Mouse (Mus musculus) lung, postnatal 0 days (tissue): ENCODE results near the gene Gm21983. TPM values are rescaled to one million over a fixed set of nuclear protein-coding genes. Genes with fewer than 3 reads are reported as not detected.

Experiments used
- ATAC-seq: fragments of 200-750 bp; cut with Nextera tagmentation; 2 replicates; pipeline ENCODE4 v1.8.0; 2017; ENCODE audit warnings: moderate library complexity
- DNase-seq: peaks from one replicate; pipeline ENCODE4 v3.0.0-alpha.2; 2016; ENCODE audit warnings: low spot score
- H3K27ac ChIP-seq: fragments of 300-500 bp; sonication (generic); 2 replicates; pipeline ENCODE4 v1.5.1; 2014; ENCODE audit warnings: antibody characterized with exemption, mild to moderate bottlenecking, low read length, mixed read lengths
- H3K27me3 ChIP-seq: fragments of 300-500 bp; sonication (generic); replicated peaks from 2 replicates; pipeline ENCODE4 v1.6.1; 2014; ENCODE audit warnings: low read length, mixed read lengths; ENCODE audit not compliant: insufficient read depth
- H3K36me3 ChIP-seq: fragments of 300-500 bp; sonication (generic); 2 replicates; pipeline ENCODE4 v1.6.1; 2014; ENCODE audit warnings: low read length, mixed read lengths; ENCODE audit not compliant: insufficient read depth
- H3K4me1 ChIP-seq: fragments of 300-500 bp; sonication (generic); 2 replicates; pipeline ENCODE4 v1.6.1; 2014; ENCODE audit warnings: antibody characterized with exemption, low read depth, low read length, mixed read lengths; ENCODE audit not compliant: insufficient read depth
- H3K4me2 ChIP-seq: fragments of 300-500 bp; sonication (generic); replicated peaks from 2 replicates; pipeline ENCODE4 v1.6.1; 2014; ENCODE audit warnings: low read depth, mild to moderate bottlenecking, low read length, moderate library complexity, mixed read lengths
- H3K4me3 ChIP-seq: fragments of 300-500 bp; sonication (generic); 2 replicates; pipeline ENCODE4 v1.5.1; 2014; ENCODE audit warnings: low read depth, low read length
- H3K9ac ChIP-seq: fragments of 300-500 bp; sonication (generic); replicated peaks from 2 replicates; pipeline ENCODE4 v1.6.1; 2014; ENCODE audit warnings: low read depth, mild to moderate bottlenecking
- H3K9me3 ChIP-seq: fragments of 300-500 bp; sonication (generic); 2 replicates; pipeline ENCODE4 v1.6.1; 2016; ENCODE audit warnings: low read length, mixed read lengths
- CTCF ChIP-seq: IDR thresholded peaks from 2 replicates; pipeline ENCODE4 v1.5.1; 2016; ENCODE audit warnings: antibody characterized with exemption, mild to moderate bottlenecking
- EP300 ChIP-seq: IDR thresholded peaks from 2 replicates; pipeline ENCODE4 v1.6.1; 2016; ENCODE audit warnings: antibody characterized with exemption, mild to moderate bottlenecking, control low read depth
- WGBS: fragments of 180-500 bp; shearing (Covaris S2); extraction: QIAGEN DNeasy Blood & Tissue Kit; methylation state at CpG from one replicate; pipeline ENCODE4 v1.1.7; 2014; 5-methylcytosine and 5-hydroxymethylcytosine counted together
- polyA plus RNA-seq: library from polyadenylated mRNA; unstranded; fragments of >200 nt; fragmentation: Nextera tagmentation; extraction: Ambion mirVana; gene quantifications from 2 replicates; pipeline ENCODE4 v1.2.1, GENCODE M21; 2015

The Gm21983 gene
- polyA plus RNA-seq, 1 experiment from 2014 or later = not detected

- Histone ChIP-seq H3K27ac (no peak overlapping the region), H3K4me1 (peaks cover 30% of the 10 kb centered on the region), H3K4me2 (peak overlapping the region; percentile 20), H3K9ac (0 out of 2 replicates have a peak overlapping the region, but pooled peaks have one; percentile 5), H3K9me3 (no peaks in the 10 kb centered on the region), H3K36me3 (no peaks in the 10 kb centered on the region), H3K4me3 (no peak overlapping the region), H3K27me3 (no peaks in the 10 kb centered on the region)
- TF ChIP-seq EP300 (no peak), CTCF (no peak)
- DNase-seq (no peak), ATAC-seq (no peak)
- 63% methylated on average over 11 of the region's 11 CpGs for WGBS
Measured at GRCm38 (mm10) chr7:27224877-27225575, 44.1 kb upstream of the Gm21983 start.

GRCm38 (mm10) chr7:27222538-27222937 is 41.7 kb upstream of the Gm21983 start:
- Histone ChIP-seq H3K4me3 (no peak overlapping the region), H3K27ac (no peak overlapping the region), H3K9ac (no peak overlapping the region), H3K9me3 (no peaks in the 10 kb centered on the region), H3K36me3 (peaks cover 6% of the 10 kb centered on the region), H3K4me2 (no peak overlapping the region), H3K27me3 (no peaks in the 10 kb centered on the region), H3K4me1 (peaks cover 27% of the 10 kb centered on the region)
- TF ChIP-seq EP300 = no peak
- no peak for TF ChIP-seq CTCF
- WGBS = 78% methylated on average over 1 of the region's 1 CpGs
- DNase-seq (no peak), ATAC-seq (no peak)

GRCm38 (mm10) chr7:27221939-27222338 is 41.1 kb upstream of the Gm21983 start:
- WGBS = 68% methylated on average over 6 of the region's 6 CpGs
- TF ChIP-seq EP300 (no peak), CTCF (no peak)
- Histone ChIP-seq H3K4me1 (peaks cover 21% of the 10 kb centered on the region), H3K36me3 (peaks cover 9% of the 10 kb centered on the region), H3K4me2 (no peak overlapping the region), H3K9ac (no peak overlapping the region), H3K4me3 (no peak overlapping the region), H3K27ac (no peak overlapping the region), H3K27me3 (no peaks in the 10 kb centered on the region), H3K9me3 (no peaks in the 10 kb centered on the region)
- no peak for ATAC-seq
- DNase-seq = no peak

GRCm38 (mm10) chr7:27219937-27220336 is 39.1 kb upstream of the Gm21983 start:
- Histone ChIP-seq H3K9ac (no peak overlapping the region), H3K27ac (no peak overlapping the region), H3K4me2 (no peak overlapping the region), H3K9me3 (no peaks in the 10 kb centered on the region), H3K27me3 (no peaks in the 10 kb centered on the region), H3K36me3 (peaks cover 23% of the 10 kb centered on the region), H3K4me1 (peaks cover 5% of the 10 kb centered on the region; the same call in 1 of the 2 replicates), H3K4me3 (no peak overlapping the region)
- WGBS = 84% methylated on average over 11 of the region's 11 CpGs
- TF ChIP-seq EP300 (no peak), CTCF (no peak)
- no peak for ATAC-seq
- DNase-seq = no peak

GRCm38 (mm10) chr7:27218586-27218985 is 37.7 kb upstream of the Gm21983 start:
- Histone ChIP-seq H3K4me3 (no peak overlapping the region), H3K9ac (no peak overlapping the region), H3K4me1 (no peaks in the 10 kb centered on the region; the same call in 1 of the 2 replicates), H3K9me3 (no peaks in the 10 kb centered on the region), H3K27me3 (no peaks in the 10 kb centered on the region), H3K36me3 (peaks cover 29% of the 10 kb centered on the region), H3K27ac (no peak overlapping the region), H3K4me2 (no peak overlapping the region)
- DNase-seq (no peak), ATAC-seq (no peak)
- TF ChIP-seq EP300 = no peak
- TF ChIP-seq CTCF = no peak
- WGBS = 83% methylated on average over 7 of the region's 7 CpGs

GRCm38 (mm10) chr7:27212626-27213025 is 31.7 kb upstream of the Gm21983 start:
- no peak overlapping the region for H3K27ac ChIP-seq
- peaks cover 55% of the 10 kb centered on the region; the same call in 1 of the 2 replicates for H3K36me3 ChIP-seq
- 76% methylated on average over 2 of the region's 2 CpGs for WGBS

More at GRCm38 (mm10) chr7:27212626-27213025, 31.7 kb upstream of the Gm21983 start:
- no peak for TF ChIP-seq EP300
- no peak for TF ChIP-seq CTCF
- ATAC-seq = no peak
- no peaks in the 10 kb centered on the region for H3K27me3 ChIP-seq
- H3K4me1 ChIP-seq = no peaks in the 10 kb centered on the region
- H3K4me3 ChIP-seq = no peak overlapping the region
- H3K4me2 ChIP-seq = no peak overlapping the region
- no peak for DNase-seq
- no peak overlapping the region for H3K9ac ChIP-seq
- H3K9me3 ChIP-seq = no peaks in the 10 kb centered on the region
